10 mouse cellular contexts compared by ENCODE assay signal in genomic region chr6:71934081-71934556, GRCm38 (mm10). TPM values are rescaled to one million over a fixed set of nuclear protein-coding genes. Genes with fewer than 3 reads are reported as not detected.
DNase-seq lines count a peak whose midpoint lies in the region; ATAC-seq and TF ChIP-seq lines count a peak whose summit lies in the region.
"Had no signal": no experiment of that assay in that cellular context is flagged by ENCODE, and none has a peak within 500 bp of the region (broad histone marks: within the 10 kb centered on the region; RNA-seq: fewer than 3 reads in every experiment).

No protein-coding gene starts in this region.

- 0 out of 2 replicates have a peak overlapping the region, but pooled peaks have one; percentile 29 for H3K27ac ChIP-seq in kidney, adult 2 months (ENCODE audit: insufficient read depth, low read depth, low read length)
- H3K27ac ChIP-seq in hindbrain, embryonic 16.5 days (ENCODE audit: low read depth, low read length): peak overlapping the region; percentile 42; the same call in 1 of the 2 replicates
- H3K27ac ChIP-seq: midbrain, embryonic 12.5 days had no signal

- H3K36me3 ChIP-seq in kidney, adult 2 months (ENCODE audit: control insufficient read depth, insufficient read depth, low read length): peaks cover 2% of the 10 kb centered on the region; the same call in 1 of the 2 replicates
- H3K36me3 ChIP-seq in hindbrain, embryonic 16.5 days (ENCODE audit: control insufficient read depth, insufficient read depth, low read length): peaks cover 39% of the 10 kb centered on the region

- intact Hi-C loops in gastrocnemius, postnatal 14 days (cut with DNase I; ENCODE audit: low total_unique reads): loop anchor here (5.0 kb wide), 1 partner anchor 233 kb away; no protein-coding TSS in a partner anchor

- H3K9me3 ChIP-seq in hindbrain, embryonic 16.5 days (ENCODE audit: control insufficient read depth, low read length): no peaks in the 10 kb centered on the region
- H3K9me3 ChIP-seq: G1E; midbrain, embryonic 12.5 days had no signal

- H3K4me2 ChIP-seq in hindbrain, embryonic 16.5 days (ENCODE audit: low read length): no peak overlapping the region
- H3K4me2 ChIP-seq: midbrain, embryonic 12.5 days had no signal

- TF ChIP-seq POLR2A in kidney, adult 2 months (IDR thresholded peaks at IDR 0.05; ENCODE audit: low read depth, low read length): no peak

- CTCF ChIA-PET in Patski (lab: Charles Lee): interaction anchor here (1.2 kb wide), 1 partner anchor 230 kb away, joined by 5 read pairs; no protein-coding TSS in a partner anchor

- peak; percentile 65 for ATAC-seq in Patski
- peak; percentile 80 for ATAC-seq in hindbrain, embryonic 16.5 days

- no peaks in the 10 kb centered on the region for H3K27me3 ChIP-seq in kidney, adult 2 months (replicated peaks; ENCODE audit: control insufficient read depth, insufficient read depth, low read length)
- H3K27me3 ChIP-seq in Patski: no peaks in the 10 kb centered on the region
- no peaks in the 10 kb centered on the region for H3K27me3 ChIP-seq in hindbrain, embryonic 16.5 days (replicated peaks; ENCODE audit: control insufficient read depth, insufficient read depth, low read length)
- H3K27me3 ChIP-seq: midbrain, embryonic 12.5 days had no signal

- no peak overlapping the region for H3K4me3 ChIP-seq in kidney, adult 2 months (ENCODE audit: insufficient read depth, low read depth, low read length)
- H3K4me3 ChIP-seq in hindbrain, embryonic 16.5 days (ENCODE audit: low read length): no peak overlapping the region
- H3K4me3 ChIP-seq: midbrain, embryonic 12.5 days had no signal

- TF ChIP-seq CTCF in kidney, adult 2 months (conservative IDR thresholded peaks at IDR 0.05; ENCODE audit: insufficient read depth, insufficient read length, low read depth, low read length): no peak
- no peak for TF ChIP-seq CTCF in Patski (IDR thresholded peaks at IDR 0.05)

- WGBS in kidney, adult 2 months: 63% methylated on average over 2 of the region's 2 CpGs
- WGBS in hindbrain, embryonic 16.5 days: 57% methylated on average over 2 of the region's 2 CpGs

- DNase-seq in kidney, adult 2 months: peak; percentile 57
- DNase-seq in kidney, adult 18-20 months: no peak
- DNase-seq in Patski (ENCODE audit: low read depth, low spot score): peak; percentile 31
- DNase-seq in gastrocnemius, postnatal 14 days: peak; percentile 35
- peak; percentile 45 to 70 for DNase-seq in lung, postnatal 4 days
- no peak for DNase-seq in spleen, postnatal 10 days (ENCODE audit: low spot score in 2 of 2)
- no peak for DNase-seq in left cerebral cortex, adult 9 months (ENCODE audit: low spot score in 2 of 2)

- POLR2A ChIA-PET in Patski (lab: Charles Lee): no interaction called here

- in situ Hi-C loops in Patski (cut with MboI; ENCODE audit: low pct_unique_long_range_greater_than_20kb): no loop called here

- H3K4me1 ChIP-seq in kidney, adult 2 months (ENCODE audit: control insufficient read depth, insufficient read depth, low read length): no peaks in the 10 kb centered on the region
- H3K4me1 ChIP-seq in hindbrain, embryonic 16.5 days (ENCODE audit: control insufficient read depth, insufficient read depth, low read depth, low read length): no peaks in the 10 kb centered on the region; the same call in 1 of the 2 replicates
- H3K4me1 ChIP-seq: midbrain, embryonic 12.5 days had no signal

- H3K9ac ChIP-seq in hindbrain, embryonic 16.5 days (ENCODE audit: low read depth, low read length): no peak overlapping the region
- H3K9ac ChIP-seq: midbrain, embryonic 12.5 days had no signal

RNA-seq across cellular contexts. Expression of gene Polr1a, which starts 25.3 kb away (rescaled TPM):
- polyA plus RNA-seq in kidney, adult 2 months (2012; rRNA removed): 9.8 and 11.6 TPM in 2 replicates
- polyA plus RNA-seq in Patski (2021): 39.6 TPM
- 10 to 100 TPM; 31.3 to 35.4 TPM for total RNA-seq in gastrocnemius, postnatal 14 days (2021)
- polyA plus RNA-seq in hindbrain, embryonic 16.5 days (2015; fragmentation: Nextera tagmentation; extraction: Ambion mirVana): 17.9 and 18.3 TPM in 2 replicates

RNA-seq across cellular contexts. Expression of gene Ptcd3, which starts 25.6 kb away (rescaled TPM):
- 13.4 and 19.4 TPM in 2 replicates for polyA plus RNA-seq in kidney, adult 2 months (2012; rRNA removed)
- 72.8 TPM for polyA plus RNA-seq in Patski (2021)
- 10 to 100 TPM; 70.4 to 78.1 TPM for total RNA-seq in gastrocnemius, postnatal 14 days (2021)
- 72.9 and 83.9 TPM in 2 replicates for polyA plus RNA-seq in hindbrain, embryonic 16.5 days (2015; fragmentation: Nextera tagmentation; extraction: Ambion mirVana)

Comparison
In these comparisons a context has a peak if more than half of its experiments do, and no peak if none do; other contexts are left out.
1. DNase-seq: peak in kidney, adult 2 months (single experiment), Patski (single experiment), gastrocnemius, postnatal 14 days (single experiment) and lung, postnatal 4 days (2 of 2); none in kidney, adult 18-20 months (single experiment), spleen, postnatal 10 days (0 of 2) and left cerebral cortex, adult 9 months (0 of 2).